Mouse (Mus musculus) cerebellum, adult 2 months (tissue): ENCODE results near the gene Pbx2.

ENCODE experiments used
- CTCF ChIP-seq: fragments of 200-500 bp; IDR thresholded peaks from 2 replicates; pipeline ENCODE4 v1.5.1; 2011; ENCODE audit warnings: low read depth, mild to moderate bottlenecking, control low read depth, low read length, moderate library complexity, borderline replicate concordance; ENCODE audit not compliant: insufficient read depth
- POLR2A ChIP-seq: fragments of 200-500 bp; IDR thresholded peaks from 2 replicates; pipeline ENCODE4 v1.6.1; 2011; ENCODE audit warnings: low read length, control low read depth, borderline replicate concordance; ENCODE audit not compliant: insufficient read depth

GRCm38 (mm10) chr17:34632261-34632691, 41.2 kb downstream of the Pbx2 start:
- TF ChIP-seq POLR2A: peak; percentile 39; the same call in 1 of the 2 replicates
- TF ChIP-seq CTCF: no peak
